Mouse (Mus musculus) B cell, adult 67 days (primary cell): Measurements from ENCODE around the gene Amer2. TPM values are rescaled to one million over a fixed set of nuclear protein-coding genes. Genes with fewer than 3 reads are reported as not detected.

Experiments
- total RNA-seq, 2 experiments: library from RNA; stranded (reverse); gene quantifications; 4 replicates each; pipeline ENCODE4 v1.2.4; 2023

The Amer2 gene
- not detected for total RNA-seq

GRCm38 (mm10) chr14:60372821-60373309 lies at the start of gene Amer2:
Gene Amer2, plus strand, starts transcription at chr14:60373259.

Other genes starting within 250 kb of the Amer2 start
- not detected for gene Atp8a2, start 176.1 kb upstream of the Amer2 start, total RNA-seq
- gene Nupl1, start 121.8 kb upstream of the Amer2 start, total RNA-seq = not detected
- gene Gm49336, start 121.8 kb upstream of the Amer2 start, total RNA-seq = 10 to 100 TPM; 69.3 to 72.1 TPM
- 10 to 100 TPM; 34.4 to 46.3 TPM for gene Mtmr6, start 108.0 kb upstream of the Amer2 start, total RNA-seq